Mouse (Mus musculus) heart, embryonic 15.5 days (tissue): ENCODE results near the gene Mplkip. TPM values are rescaled to one million over a fixed set of nuclear protein-coding genes. Genes with fewer than 3 reads are reported as not detected.
A peak's percentile ranks its signal among the peaks of the same experiment; 100 is the strongest.

Experiments used
- ATAC-seq: fragments of 200-750 bp; cut with Nextera tagmentation; replicated peaks from 2 replicates; pipeline ENCODE4 v1.8.0; 2017; ENCODE audit warnings: low read depth, moderate TSS enrichment; ENCODE audit not compliant: insufficient number of reproducible peaks, insufficient read depth, low FRiP score
- H3K27ac ChIP-seq: fragments of 300-500 bp; sonication (generic); 2 replicates; pipeline ENCODE4 v1.5.1; 2015; ENCODE audit warnings: mild to moderate bottlenecking, inconsistent platforms
- H3K27me3 ChIP-seq: fragments of 300-500 bp; sonication (generic); 2 replicates; pipeline ENCODE4 v1.6.1; 2015; ENCODE audit warnings: inconsistent platforms
- H3K36me3 ChIP-seq: fragments of 300-500 bp; sonication (generic); 2 replicates; pipeline ENCODE4 v1.6.1; 2015; ENCODE audit warnings: mild to moderate bottlenecking, inconsistent platforms
- H3K4me1 ChIP-seq: fragments of 300-500 bp; sonication (generic); replicated peaks from 2 replicates; pipeline ENCODE4 v1.6.1; 2015; ENCODE audit warnings: inconsistent platforms
- H3K4me2 ChIP-seq: fragments of 300-500 bp; sonication (generic); 2 replicates; pipeline ENCODE4 v1.6.1; 2015; ENCODE audit warnings: inconsistent platforms, mild to moderate bottlenecking, moderate library complexity
- H3K4me3 ChIP-seq: fragments of 300-500 bp; sonication (generic); 2 replicates; pipeline ENCODE4 v1.5.1; 2015; ENCODE audit warnings: mild to moderate bottlenecking, inconsistent platforms
- H3K9ac ChIP-seq: fragments of 300-500 bp; sonication (generic); 2 replicates; pipeline ENCODE4 v1.6.1; 2015; ENCODE audit warnings: mild to moderate bottlenecking, inconsistent platforms
- H3K9me3 ChIP-seq: fragments of 300-500 bp; sonication (generic); replicated peaks from 2 replicates; pipeline ENCODE4 v1.6.1; 2016; ENCODE audit warnings: inconsistent platforms
- WGBS: fragments of 180-500 bp; shearing (Covaris S2); methylation state at CpG from one replicate; pipeline ENCODE4 v1.1.7; 2015; ENCODE audit warnings: mixed read lengths; 5-methylcytosine and 5-hydroxymethylcytosine counted together
- polyA plus RNA-seq: library from polyadenylated mRNA; unstranded; fragments of >200 nt; fragmentation: Nextera tagmentation; extraction: Ambion mirVana; gene quantifications from 2 replicates; pipeline ENCODE4 v1.2.1, GENCODE M21; 2015

Mplkip gene
- polyA plus RNA-seq = 22.6 and 29.3 TPM in 2 replicates

DNA sequence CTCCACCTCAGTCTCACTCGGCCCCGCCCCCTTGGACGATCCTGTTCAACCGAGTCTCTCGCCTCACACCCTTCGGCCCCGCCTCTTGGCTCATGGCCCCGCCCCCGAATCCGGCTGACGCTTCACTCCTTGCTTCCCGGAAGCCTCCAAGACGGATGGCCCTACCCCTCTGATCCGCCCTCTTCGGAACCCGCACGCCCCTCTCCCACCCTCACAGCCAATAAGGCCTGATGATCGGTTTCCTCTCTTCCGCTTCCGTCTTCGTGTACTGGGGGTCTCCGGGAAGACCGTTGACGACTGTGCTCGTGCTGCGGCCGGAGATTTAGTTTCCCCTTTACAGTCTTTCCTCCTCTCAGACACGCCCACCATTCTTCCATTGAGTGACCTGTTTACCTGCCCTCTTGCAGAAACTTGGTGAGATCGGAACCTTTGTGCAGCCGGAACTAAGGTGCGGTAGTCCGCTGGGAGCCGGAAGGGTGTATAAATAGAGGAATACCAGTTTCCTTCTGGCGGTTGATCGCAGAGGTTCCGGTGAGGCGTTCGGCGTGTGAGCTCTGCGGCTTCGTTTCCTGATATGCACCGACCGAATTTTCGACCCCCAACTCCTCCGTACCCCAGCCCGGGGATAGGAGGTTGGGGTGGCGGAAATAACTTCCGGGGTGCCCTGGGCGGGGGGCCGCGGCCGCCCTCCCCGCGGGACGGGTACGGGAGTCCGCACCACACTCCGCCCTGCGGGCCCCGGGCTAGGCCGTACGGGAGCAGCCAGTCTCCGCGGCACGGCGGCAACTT, at the start of gene Mplkip, which contains the start of gene Sugct:
Gene Mplkip (plus strand): TSS at position 282 of the 789 bp plus-strand sequence.
Gene Sugct (minus strand): TSS at position 643 of the 789 bp plus-strand sequence.
- H3K9me3 ChIP-seq = no peaks in the 10 kb centered on the region
- H3K4me2 ChIP-seq = peak within 1 kb of the TSS; percentile 61
- H3K36me3 ChIP-seq = no peaks in the 10 kb centered on the region
- peak within 1 kb of the TSS; percentile 75 for H3K4me3 ChIP-seq
- peak within 1 kb of the TSS; percentile 94 for H3K27ac ChIP-seq
- peak; percentile 98 for ATAC-seq
- WGBS = under 1% methylated on average over 66 of the region's 66 CpGs
- H3K27me3 ChIP-seq = no peaks in the 10 kb centered on the region
- H3K9ac ChIP-seq = peak within 1 kb of the TSS; percentile 87
- peaks cover 7% of the 10 kb centered on the region for H3K4me1 ChIP-seq

DNA sequence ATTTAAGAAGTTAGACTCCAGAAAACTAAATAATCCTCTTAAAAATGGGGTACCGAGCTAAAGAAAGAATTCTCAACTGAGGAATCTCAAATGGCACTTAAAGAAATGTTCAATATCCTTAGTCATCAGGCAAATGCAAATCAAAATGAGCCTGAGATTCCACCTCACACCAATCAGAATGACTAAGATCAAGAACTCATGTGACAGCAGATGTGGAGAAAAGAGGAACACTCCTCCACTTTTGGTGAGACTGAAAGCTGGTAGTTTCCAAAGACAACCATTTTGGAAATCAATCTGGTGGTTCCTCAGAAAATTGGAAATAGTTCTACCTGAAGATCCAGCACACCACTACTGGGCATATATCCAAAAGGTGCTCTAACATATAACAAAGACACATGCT, 27.6 kb upstream of the Mplkip start:
- Histone ChIP-seq H3K4me2 (no peak overlapping the region), H3K9me3 (no peaks in the 10 kb centered on the region), H3K27me3 (no peaks in the 10 kb centered on the region), H3K36me3 (no peaks in the 10 kb centered on the region), H3K4me1 (no peaks in the 10 kb centered on the region), H3K9ac (no peak overlapping the region), H3K27ac (no peak overlapping the region), H3K4me3 (no peak overlapping the region)
- 91% methylated on average over 1 of the region's 1 CpGs for WGBS
- ATAC-seq = no peak

GRCm38 (mm10) chr13:17671122-17671521, 23.9 kb upstream of the Mplkip start:
- Histone ChIP-seq H3K27me3 (no peaks in the 10 kb centered on the region), H3K9ac (no peak overlapping the region), H3K4me1 (no peaks in the 10 kb centered on the region), H3K9me3 (no peaks in the 10 kb centered on the region), H3K27ac (no peak overlapping the region), H3K4me3 (no peak overlapping the region), H3K4me2 (no peak overlapping the region), H3K36me3 (no peaks in the 10 kb centered on the region)
- no peak for ATAC-seq
- 63% methylated on average over 1 of the region's 1 CpGs for WGBS

DNA sequence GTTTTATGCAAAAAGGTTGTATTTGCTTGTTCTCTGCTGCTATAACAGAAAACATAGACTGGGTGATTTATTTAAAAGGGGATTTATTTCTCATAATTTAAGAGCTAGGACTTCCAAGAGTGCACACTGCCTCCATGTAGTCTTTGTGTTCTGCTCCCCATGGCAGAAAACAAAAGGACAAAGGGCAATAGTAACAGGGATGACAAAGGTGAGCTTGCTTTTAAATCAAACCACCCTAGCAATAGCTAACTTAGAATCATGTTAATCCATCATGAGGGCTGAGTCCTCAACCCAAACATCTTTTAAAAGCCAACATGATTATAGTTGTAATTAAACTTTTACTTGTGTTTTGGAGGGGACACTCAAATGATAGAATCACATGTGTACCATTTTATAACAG, 5.5 kb upstream of the Mplkip start:
- H3K27me3 ChIP-seq = no peaks in the 10 kb centered on the region
- H3K27ac ChIP-seq = no peak overlapping the region
- H3K9me3 ChIP-seq = no peaks in the 10 kb centered on the region
- ATAC-seq = no peak
- no peak overlapping the region for H3K4me3 ChIP-seq
- H3K4me2 ChIP-seq = no peak overlapping the region
- H3K4me1 ChIP-seq = peaks cover 6% of the 10 kb centered on the region
- H3K9ac ChIP-seq = no peak overlapping the region
- H3K36me3 ChIP-seq = no peaks in the 10 kb centered on the region

DNA sequence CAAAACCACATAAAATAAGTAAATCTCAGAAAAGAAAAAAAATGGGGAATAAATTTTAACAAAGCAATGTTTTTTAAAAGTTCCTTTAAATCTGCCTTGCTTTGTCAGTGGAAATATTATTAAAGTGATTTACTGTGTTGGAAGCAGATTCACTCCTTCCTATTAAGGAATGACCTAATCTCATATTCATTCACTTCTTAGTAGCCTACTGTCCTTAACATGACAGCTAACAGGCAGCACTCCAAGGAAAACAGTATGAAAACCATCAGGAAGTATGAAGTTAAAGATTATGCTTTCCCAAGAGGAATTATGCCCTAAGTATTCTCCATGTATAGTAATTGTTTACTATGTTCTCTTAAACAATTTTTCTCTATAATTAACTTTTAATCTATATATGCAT, 4.3 kb upstream of the Mplkip start:
- H3K27ac ChIP-seq = 0 out of 2 replicates have a peak overlapping the region, but pooled peaks have one; percentile 27
- ATAC-seq = no peak
- H3K4me2 ChIP-seq = no peak overlapping the region
- H3K36me3 ChIP-seq = no peaks in the 10 kb centered on the region
- no peak overlapping the region for H3K4me3 ChIP-seq
- no peaks in the 10 kb centered on the region for H3K27me3 ChIP-seq
- H3K4me1 ChIP-seq = peaks cover 6% of the 10 kb centered on the region
- no peaks in the 10 kb centered on the region for H3K9me3 ChIP-seq
- no peak overlapping the region for H3K9ac ChIP-seq

- no peak overlapping the region for H3K27ac ChIP-seq
- ATAC-seq = no peak
Observed at GRCm38 (mm10) chr13:17691436-17691835, 3.6 kb upstream of the Mplkip start.

DNA sequence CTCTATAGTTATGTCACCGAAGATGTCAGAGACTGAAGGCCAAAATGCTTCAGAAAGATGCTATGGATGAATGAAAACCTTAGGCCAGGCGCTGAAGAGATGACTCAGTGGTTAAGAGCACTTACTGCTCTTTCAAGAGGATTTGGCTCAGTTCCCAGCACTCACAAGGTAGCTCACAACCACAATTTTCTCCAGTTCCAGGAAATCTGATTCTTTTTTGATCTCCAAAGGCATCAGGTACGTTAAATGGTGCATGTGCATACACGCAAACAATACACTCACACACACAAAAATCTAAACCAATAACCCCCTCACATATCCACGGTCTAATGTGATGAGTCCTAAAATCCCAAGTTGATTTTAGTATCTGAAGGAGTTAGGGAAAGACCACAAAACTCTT, 1.2 kb upstream of the Mplkip start:
- ATAC-seq = no peak
- H3K27ac ChIP-seq = 0 out of 2 replicates have a peak overlapping the region, but pooled peaks have one; percentile 25
- H3K27me3 ChIP-seq = no peaks in the 10 kb centered on the region
- H3K36me3 ChIP-seq = no peaks in the 10 kb centered on the region
- peak overlapping the region; percentile 75 for H3K4me3 ChIP-seq
- H3K9me3 ChIP-seq = no peaks in the 10 kb centered on the region
- H3K4me2 ChIP-seq = peak overlapping the region; percentile 60
- peaks cover 9% of the 10 kb centered on the region for H3K4me1 ChIP-seq
- H3K9ac ChIP-seq = no peak overlapping the region
- WGBS = 56% methylated on average over 5 of the region's 5 CpGs

More at GRCm38 (mm10) chr13:17691436-17691835, 3.6 kb upstream of the Mplkip start:
- peaks cover 6% of the 10 kb centered on the region for H3K4me1 ChIP-seq
- H3K9ac ChIP-seq = no peak overlapping the region
- no peaks in the 10 kb centered on the region for H3K9me3 ChIP-seq
- WGBS = 58% methylated on average over 1 of the region's 1 CpGs
- no peaks in the 10 kb centered on the region for H3K36me3 ChIP-seq
- no peak overlapping the region for H3K4me3 ChIP-seq
- no peak overlapping the region for H3K4me2 ChIP-seq
- H3K27me3 ChIP-seq = no peaks in the 10 kb centered on the region

- Histone ChIP-seq H3K4me1 (peaks cover 9% of the 10 kb centered on the region), H3K9ac (peak overlapping the region; percentile 75), H3K36me3 (no peaks in the 10 kb centered on the region), H3K27ac (peak overlapping the region; percentile 90), H3K9me3 (no peaks in the 10 kb centered on the region), H3K4me3 (peak overlapping the region; percentile 75), H3K27me3 (no peaks in the 10 kb centered on the region), H3K4me2 (peak overlapping the region; percentile 60)
- ATAC-seq = peak; percentile 63
- under 1% methylated on average over 25 of the region's 25 CpGs for WGBS
Observed at GRCm38 (mm10) chr13:17694414-17694813, 578 bp upstream of the Mplkip start.

- no peak for ATAC-seq
- Histone ChIP-seq H3K4me1 (peaks cover 7% of the 10 kb centered on the region), H3K9ac (peak overlapping the region; percentile 87), H3K9me3 (no peaks in the 10 kb centered on the region), H3K4me3 (peak overlapping the region; percentile 75), H3K4me2 (peak overlapping the region; percentile 61), H3K27me3 (no peaks in the 10 kb centered on the region), H3K27ac (peak overlapping the region; percentile 94), H3K36me3 (no peaks in the 10 kb centered on the region)
- WGBS = 6% methylated on average over 7 of the region's 7 CpGs
Observed at GRCm38 (mm10) chr13:17695898-17696580, 1.0 kb downstream of the Mplkip start.

DNA sequence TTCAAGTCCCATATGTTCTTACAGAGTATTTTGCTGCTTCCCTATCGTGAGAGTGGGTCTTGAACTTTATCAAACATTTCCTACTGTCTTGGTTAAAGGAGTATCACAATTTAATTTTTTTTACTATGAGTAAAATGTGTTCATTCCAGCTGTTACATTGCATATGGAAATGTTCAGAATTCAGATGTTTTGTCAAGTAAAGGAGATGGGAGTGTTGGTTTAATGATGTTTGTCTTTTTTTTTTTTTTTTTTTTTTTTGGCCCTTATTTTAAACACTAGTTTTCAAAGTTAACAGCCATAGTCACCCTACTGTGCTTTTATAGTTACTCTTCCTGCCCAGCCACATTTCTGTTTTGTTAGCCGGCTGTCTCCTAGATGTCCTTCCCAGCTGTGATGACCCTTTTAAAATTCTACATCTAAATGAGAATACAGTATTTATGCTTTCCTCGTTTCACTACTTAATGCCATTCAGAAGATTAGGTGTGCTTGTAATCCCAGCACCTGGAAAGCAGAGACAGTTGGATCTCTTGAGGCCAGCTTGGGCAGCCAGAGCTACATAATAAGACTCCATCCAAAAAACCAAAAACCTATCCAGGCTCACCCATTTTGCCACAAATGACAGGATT, 5.2 kb downstream of the Mplkip start:
- WGBS = 89% methylated on average over 3 of the region's 3 CpGs
- no peak for ATAC-seq
- Histone ChIP-seq H3K27ac (no peak overlapping the region), H3K36me3 (no peaks in the 10 kb centered on the region), H3K4me2 (no peak overlapping the region), H3K27me3 (no peaks in the 10 kb centered on the region), H3K4me3 (no peak overlapping the region), H3K9ac (no peak overlapping the region), H3K9me3 (no peaks in the 10 kb centered on the region), H3K4me1 (peaks cover 9% of the 10 kb centered on the region)

DNA sequence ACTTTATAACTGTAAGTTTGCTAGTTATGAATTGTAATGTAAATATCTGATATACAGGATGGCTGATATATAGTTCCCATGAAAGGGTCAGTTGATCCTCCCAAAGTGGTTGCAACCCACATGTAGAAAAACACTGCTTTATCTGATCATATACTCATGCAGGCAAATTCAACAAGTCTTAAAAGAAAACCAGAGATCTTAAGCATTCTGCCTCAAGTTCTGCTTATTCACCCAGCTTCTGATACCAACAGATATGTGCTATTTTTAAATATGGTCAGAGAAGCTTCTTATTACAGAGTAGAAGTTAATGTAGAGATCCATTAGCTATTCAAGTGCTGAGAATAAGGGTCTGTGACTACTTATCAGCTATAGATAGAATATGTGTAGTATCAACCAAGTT, 6.3 kb downstream of the Mplkip start:
- no peak overlapping the region for H3K27ac ChIP-seq
- ATAC-seq = no peak
- H3K4me2 ChIP-seq = no peak overlapping the region
- no peaks in the 10 kb centered on the region for H3K36me3 ChIP-seq
- H3K4me3 ChIP-seq = no peak overlapping the region
- no peaks in the 10 kb centered on the region for H3K9me3 ChIP-seq
- no peaks in the 10 kb centered on the region for H3K27me3 ChIP-seq
- no peak overlapping the region for H3K9ac ChIP-seq
- H3K4me1 ChIP-seq = peaks cover 9% of the 10 kb centered on the region
